In the genomic region with DNA sequence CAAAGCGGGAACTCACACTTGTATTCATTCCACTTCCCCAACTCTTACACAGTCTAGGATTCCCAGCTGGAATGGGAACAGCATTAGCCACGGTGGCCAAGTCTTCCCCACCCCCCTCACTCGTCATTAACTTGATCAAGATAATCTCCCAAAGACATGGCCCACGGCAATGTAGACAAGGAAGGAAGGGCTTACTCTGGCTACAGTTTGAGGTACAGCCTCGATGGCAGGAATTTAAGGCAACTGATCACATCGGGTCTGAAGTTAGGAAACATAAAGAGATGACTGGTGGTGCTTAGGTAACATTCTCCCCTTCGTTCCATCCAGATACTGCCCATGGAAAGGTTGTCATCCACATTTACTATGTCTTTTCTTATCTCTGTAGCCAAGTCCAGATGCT, we compare ENCODE assay signal across 15 mouse cellular contexts.
"Had no signal": no experiment of that assay in that cellular context is flagged by ENCODE, and none has a peak within 500 bp of the region (broad histone marks: within the 10 kb centered on the region; RNA-seq: fewer than 3 reads in every experiment).

No protein-coding gene starts in this region.

- DNase-seq: lung, adult 18-20 months; lung, embryonic 14.5 days; lung, postnatal 10 days; lung, postnatal 4 days; right cerebral cortex, postnatal 14 days; thymus, adult 2 months; thymus, postnatal 25 days; thymus, postnatal 4 days had no signal

- H3K27me3 ChIP-seq: midbrain, embryonic 13.5 days; midbrain, embryonic 15.5 days; neural tube, embryonic 12.5 days; stomach, embryonic 15.5 days had no signal

- H3K4me3 ChIP-seq: megakaryocyte, embryonic 14.5 days; midbrain, embryonic 13.5 days; midbrain, embryonic 15.5 days; neural tube, embryonic 12.5 days; stomach, embryonic 15.5 days had no signal

- ATAC-seq: midbrain, embryonic 13.5 days; midbrain, embryonic 15.5 days had no signal

- H3K4me2 ChIP-seq: lung, embryonic 14.5 days; midbrain, embryonic 11.5 days; midbrain, embryonic 13.5 days; midbrain, embryonic 15.5 days; neural tube, embryonic 12.5 days; stomach, embryonic 15.5 days had no signal

- H3K4me1 ChIP-seq: midbrain, embryonic 13.5 days; midbrain, embryonic 15.5 days; neural tube, embryonic 12.5 days; stomach, embryonic 15.5 days had no signal

- H3K9ac ChIP-seq: lung, embryonic 14.5 days; midbrain, embryonic 13.5 days; midbrain, embryonic 15.5 days; neural tube, embryonic 12.5 days; stomach, embryonic 15.5 days had no signal

- H3K9me3 ChIP-seq: megakaryocyte, embryonic 14.5 days; midbrain, embryonic 13.5 days; midbrain, embryonic 15.5 days; neural tube, embryonic 12.5 days; stomach, embryonic 15.5 days had no signal

- H3K36me3 ChIP-seq: midbrain, embryonic 13.5 days; midbrain, embryonic 15.5 days; neural tube, embryonic 12.5 days; stomach, embryonic 15.5 days had no signal

- H3K27ac ChIP-seq: midbrain, embryonic 13.5 days; midbrain, embryonic 15.5 days; neural tube, embryonic 12.5 days; stomach, embryonic 15.5 days; stomach, postnatal 0 days had no signal
